Mouse (Mus musculus): ENCODE measurements around the gene Spata31d1b. TPM values are rescaled to one million over a fixed set of nuclear protein-coding genes. Genes with fewer than 3 reads are reported as not detected.

Gene Spata31d1b
- polyA plus RNA-seq, 1 experiment = 0.37 TPM

DNA sequence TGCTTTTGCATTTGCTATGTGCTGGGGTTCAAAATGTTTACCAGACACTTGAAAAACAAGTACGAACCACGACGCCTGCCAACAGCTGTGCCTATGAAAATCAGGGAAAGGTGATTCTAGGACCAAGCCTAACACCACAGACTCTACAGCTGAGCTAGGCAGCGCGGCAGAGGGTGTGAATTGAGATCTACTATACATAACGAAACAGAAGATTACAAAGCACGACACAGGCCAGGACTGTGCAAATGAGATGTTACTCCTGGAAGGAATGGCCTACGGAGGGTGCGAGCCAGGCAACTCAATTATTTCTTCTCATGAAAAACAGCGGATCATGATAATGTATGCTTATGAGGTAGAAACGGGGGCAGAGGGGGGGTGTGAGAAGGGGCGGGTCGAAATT lies 56.4 kb downstream of the Spata31d1b start:
- peaks cover 2% of the 10 kb centered on the region for H3K4me1 ChIP-seq (ENCODE audit: control insufficient read depth, insufficient read depth, low read length)
- no peaks in the 10 kb centered on the region for H3K36me3 ChIP-seq (ENCODE audit: control insufficient read depth, insufficient read depth, low read length, poor library complexity, severe bottlenecking)
- H3K9me3 ChIP-seq (replicated peaks; ENCODE audit: control insufficient read depth, insufficient read depth, low read length, poor library complexity, severe bottlenecking) = no peaks in the 10 kb centered on the region
- peak overlapping the region; percentile 73 for H3K9ac ChIP-seq (ENCODE audit: low read depth, poor library complexity, severe bottlenecking)
- H3K4me3 ChIP-seq (ENCODE audit: low read depth, low read length) = peak overlapping the region; percentile 6; the same call in 1 of the 2 replicates
- H3K27ac ChIP-seq (ENCODE audit: insufficient read depth, low read length) = no peak overlapping the region
- TF ChIP-seq CTCF (IDR thresholded peaks at IDR 0.05; ENCODE audit: low read depth, low read length) = no peak
- TF ChIP-seq EP300 (IDR thresholded peaks at IDR 0.05; ENCODE audit: insufficient read depth, low read depth, low read length) = no peak
- TF ChIP-seq POLR2A (IDR thresholded peaks at IDR 0.05; ENCODE audit: insufficient read depth, low read length) = no peak
- no peaks in the 10 kb centered on the region for H3K27me3 ChIP-seq (ENCODE audit: control insufficient read depth, insufficient read depth, low read length, poor library complexity, severe bottlenecking)

Other genes starting within 250 kb of the Spata31d1b start
- 26.5 and 27.9 TPM in 2 replicates for gene Agtpbp1, start 127.1 kb upstream of the Spata31d1b start, polyA plus RNA-seq (2011; ENCODE audit: insufficient read depth, insufficient read length, low read depth, missing spikeins)
- 103 and 143 TPM in 2 replicates for gene Naa35, start 127.0 kb upstream of the Spata31d1b start, polyA plus RNA-seq (2011; ENCODE audit: insufficient read depth, insufficient read length, low read depth, missing spikeins)
- 54.9 and 58.3 TPM in 2 replicates for gene Golm1, start 36.5 kb upstream of the Spata31d1b start, polyA plus RNA-seq (2011; ENCODE audit: insufficient read depth, insufficient read length, low read depth, missing spikeins)
- not detected in 2 replicates for gene 4921517D22Rik, start 18.2 kb upstream of the Spata31d1b start, polyA plus RNA-seq (2011; ENCODE audit: insufficient read depth, insufficient read length, low read depth, missing spikeins)
- gene Spata31d1a, start 2.0 kb upstream of the Spata31d1b start, polyA plus RNA-seq (2011; ENCODE audit: insufficient read depth, insufficient read length, low read depth, missing spikeins) = 0.40 and 1.1 TPM in 2 replicates
- gene Spata31d1d, start 19.5 kb downstream of the Spata31d1b start, polyA plus RNA-seq (2011; ENCODE audit: insufficient read depth, insufficient read length, low read depth, missing spikeins) = not detected in 2 replicates
- gene 1700014D04Rik, start 34.5 kb downstream of the Spata31d1b start, polyA plus RNA-seq (2011; ENCODE audit: insufficient read depth, insufficient read length, low read depth, missing spikeins) = 0.58 and 0.61 TPM in 2 replicates
- 42.0 and 42.1 TPM in 2 replicates for gene Isca1, start 57.5 kb downstream of the Spata31d1b start, polyA plus RNA-seq (2011; ENCODE audit: insufficient read depth, insufficient read length, low read depth, missing spikeins)
- not detected in 2 replicates for gene Gm49354, start 70.0 kb downstream of the Spata31d1b start, polyA plus RNA-seq (2011; ENCODE audit: insufficient read depth, insufficient read length, low read depth, missing spikeins)
- gene Tut7, start 110.9 kb downstream of the Spata31d1b start, polyA plus RNA-seq (2011; ENCODE audit: insufficient read depth, insufficient read length, low read depth, missing spikeins) = 87.9 and 99.1 TPM in 2 replicates